Mouse (Mus musculus) lung, adult 2 months (tissue): ENCODE measurements at regions not wholly inside any gene's neighbourhood (a gene's known extent, or its start where the extent isn't known, plus 50 kb on each side); places are given as distances from the start of the nearest gene placed in this dataset.
"Not testable (repeated sequence)": the region's sequence is repeated elsewhere in the genome, so short reads cannot be mapped to it uniquely, and the experiment has no call there.

ENCODE experiments used
- DNase-seq: peaks from one replicate; pipeline ENCODE4 v3.0.0; 2022
- H3K4me1 ChIP-seq: fragments of 200-500 bp; 2 replicates; pipeline ENCODE4 v1.6.1; 2011; ENCODE audit warnings: low read length; ENCODE audit not compliant: control insufficient read depth, insufficient read depth
- H3K4me3 ChIP-seq: fragments of 200-500 bp; replicated peaks from 2 replicates; pipeline ENCODE3; 2011; ENCODE audit warnings: low read depth, mild to moderate bottlenecking, control low read depth, low read length; ENCODE audit errors: extremely low read depth
- CTCF ChIP-seq: fragments of 200-500 bp; IDR thresholded peaks from 2 replicates; pipeline ENCODE4 v1.5.1; 2011; ENCODE audit warnings: mild to moderate bottlenecking, low read length, control low read depth; ENCODE audit not compliant: insufficient read depth
- POLR2A ChIP-seq: fragments of 200-500 bp; IDR thresholded peaks from 2 replicates; pipeline ENCODE4 v1.6.1; 2011; ENCODE audit warnings: low read depth, mild to moderate bottlenecking, control low read depth, low read length, borderline replicate concordance; ENCODE audit errors: extremely low read depth
- WGBS: fragments of 180-500 bp; shearing (Covaris S2); methylation state at CpG from one replicate; pipeline ENCODE4 v1.1.7; 2018; 5-methylcytosine and 5-hydroxymethylcytosine counted together

DNA sequence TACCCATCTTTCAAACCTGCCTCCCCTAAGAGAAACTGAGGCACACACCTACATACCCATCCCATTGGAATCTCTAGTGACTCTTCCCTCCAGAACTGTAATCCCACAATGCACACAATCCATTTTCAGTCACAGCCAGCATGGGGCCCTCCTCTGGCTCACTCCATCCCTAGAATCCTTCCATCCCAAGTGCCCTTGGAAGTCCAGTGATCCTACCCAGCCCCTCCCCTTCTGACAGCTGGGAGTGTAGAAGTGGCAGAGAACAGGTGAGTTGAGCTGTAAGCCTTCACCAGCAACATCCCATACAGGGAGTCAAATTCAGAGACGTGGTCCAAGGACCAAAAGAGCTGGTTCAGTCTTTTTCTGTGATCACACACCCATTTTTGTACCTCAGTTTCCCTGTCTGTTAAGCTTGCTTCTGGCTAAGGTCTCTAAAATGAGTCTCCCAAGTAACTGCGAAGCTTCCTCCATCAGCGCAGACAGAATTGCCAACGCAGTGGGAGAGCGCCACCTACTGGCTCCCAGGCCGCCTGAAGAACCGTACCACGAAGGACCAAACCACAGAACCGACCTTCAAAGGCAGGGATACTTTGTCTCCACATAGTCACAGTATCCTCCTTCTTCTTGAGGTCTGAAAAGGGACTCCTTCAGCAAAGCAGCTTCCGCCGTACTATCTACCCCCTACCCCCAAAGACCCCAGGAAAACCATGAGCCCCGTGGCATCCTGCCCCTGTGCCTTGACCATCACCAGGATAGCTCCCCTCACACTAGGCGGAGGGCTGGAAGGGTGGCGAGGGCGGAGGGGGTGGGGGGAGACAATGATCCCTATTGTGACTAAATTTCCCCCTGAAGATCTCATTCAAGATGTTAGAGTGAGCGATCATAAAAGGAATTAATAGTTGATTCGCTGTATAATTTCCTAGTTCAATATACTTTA, 67.0 kb upstream of the Top1 start:
- TF ChIP-seq CTCF (peak; percentile 98), POLR2A (no peak)
- H3K4me1 ChIP-seq, result no peaks in the 10 kb centered on the region
- no peak overlapping the region for H3K4me3 ChIP-seq
- DNase-seq, result peak; percentile 75
- 11% methylated on average over 17 of the region's 17 CpGs for WGBS

GRCm38 (mm10) chr2:160580250-160580649, 65.4 kb upstream of the Top1 start:
- DNase-seq, result no peak
- Histone ChIP-seq H3K4me1 (no peaks in the 10 kb centered on the region), H3K4me3 (no peak overlapping the region)
- 38% methylated on average over 9 of the region's 9 CpGs for WGBS
- TF ChIP-seq CTCF, result no peak
- TF ChIP-seq POLR2A, result no peak

DNA sequence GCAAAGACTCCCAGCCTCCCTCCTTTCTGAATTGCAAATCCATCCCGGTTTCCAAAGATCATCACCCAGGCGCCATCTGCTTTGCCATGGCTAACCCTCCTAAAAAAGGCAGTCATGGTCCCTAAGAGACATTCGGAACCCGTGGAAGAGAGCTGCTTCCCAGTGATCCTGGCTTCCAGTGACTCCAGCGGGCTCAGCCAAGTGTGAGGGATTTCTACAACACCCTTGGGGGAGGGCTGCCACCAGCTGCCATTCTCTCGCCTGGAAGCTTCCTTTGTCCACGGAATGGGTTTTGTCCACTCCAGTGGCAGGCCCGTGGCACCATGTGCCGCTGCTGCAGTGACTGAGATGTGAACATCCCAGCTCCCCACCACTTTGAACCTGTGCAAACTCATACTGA, 64.7 kb upstream of the Top1 start:
- Histone ChIP-seq H3K4me1 (no peaks in the 10 kb centered on the region), H3K4me3 (no peak overlapping the region)
- no peak for DNase-seq
- TF ChIP-seq POLR2A (no peak), CTCF (no peak)
- 10% methylated on average over 9 of the region's 9 CpGs for WGBS

GRCm38 (mm10) chr2:160583034-160583433, 62.7 kb upstream of the Top1 start:
- H3K4me3 ChIP-seq, DNase-seq, H3K4me1 ChIP-seq: not testable (repeated sequence)
- WGBS, result 96% methylated on average over 19 of the region's 19 CpGs

GRCm38 (mm10) chr2:160583506-160583905, 62.2 kb upstream of the Top1 start:
- Histone ChIP-seq H3K4me1 (no peaks in the 10 kb centered on the region), H3K4me3 (no peak overlapping the region)
- 71% methylated on average over 6 of the region's 6 CpGs for WGBS
- TF ChIP-seq POLR2A (no peak), CTCF (no peak)
- no peak for DNase-seq

DNA sequence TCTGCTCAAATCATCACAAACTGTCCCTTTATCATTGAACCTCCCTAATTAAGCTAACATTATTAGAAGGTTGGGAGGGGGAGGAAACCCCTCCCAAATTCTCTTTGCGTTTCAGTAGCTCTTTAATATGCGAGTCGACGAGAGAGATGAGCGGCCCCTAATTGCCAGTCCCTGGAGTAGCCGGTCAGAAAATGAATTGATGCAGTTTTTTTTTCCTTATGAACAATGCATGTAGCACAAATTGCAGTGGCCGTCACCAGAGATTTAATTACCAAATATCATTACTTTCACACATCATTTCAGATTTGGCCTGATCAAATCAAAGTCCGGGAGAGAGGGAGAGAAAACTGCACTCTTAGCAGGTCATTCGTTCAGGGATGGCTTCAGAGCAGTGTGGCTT, 61.1 kb upstream of the Top1 start:
- TF ChIP-seq POLR2A (no peak), CTCF (no peak)
- WGBS, result 50% methylated on average over 9 of the region's 9 CpGs
- Histone ChIP-seq H3K4me1 (no peaks in the 10 kb centered on the region), H3K4me3 (no peak overlapping the region)
- DNase-seq, result no peak

- H3K4me3 ChIP-seq, result no peak overlapping the region
- TF ChIP-seq CTCF, result no peak
- no peak for TF ChIP-seq POLR2A
- WGBS, result 68% methylated on average over 9 of the region's 9 CpGs
Observed at GRCm38 (mm10) chr2:160587015-160587835, 58.5 kb upstream of the Top1 start.

GRCm38 (mm10) chr2:160588401-160588800, 57.3 kb upstream of the Top1 start:
- WGBS, result 87% methylated on average over 9 of the region's 9 CpGs
- H3K4me1 ChIP-seq, result no peaks in the 10 kb centered on the region
- no peak overlapping the region for H3K4me3 ChIP-seq
- DNase-seq, result no peak
- TF ChIP-seq POLR2A, result no peak
- no peak for TF ChIP-seq CTCF

More at GRCm38 (mm10) chr2:160587015-160587835, 58.5 kb upstream of the Top1 start:
- DNase-seq, result no peak
- H3K4me1 ChIP-seq, result no peaks in the 10 kb centered on the region

DNA sequence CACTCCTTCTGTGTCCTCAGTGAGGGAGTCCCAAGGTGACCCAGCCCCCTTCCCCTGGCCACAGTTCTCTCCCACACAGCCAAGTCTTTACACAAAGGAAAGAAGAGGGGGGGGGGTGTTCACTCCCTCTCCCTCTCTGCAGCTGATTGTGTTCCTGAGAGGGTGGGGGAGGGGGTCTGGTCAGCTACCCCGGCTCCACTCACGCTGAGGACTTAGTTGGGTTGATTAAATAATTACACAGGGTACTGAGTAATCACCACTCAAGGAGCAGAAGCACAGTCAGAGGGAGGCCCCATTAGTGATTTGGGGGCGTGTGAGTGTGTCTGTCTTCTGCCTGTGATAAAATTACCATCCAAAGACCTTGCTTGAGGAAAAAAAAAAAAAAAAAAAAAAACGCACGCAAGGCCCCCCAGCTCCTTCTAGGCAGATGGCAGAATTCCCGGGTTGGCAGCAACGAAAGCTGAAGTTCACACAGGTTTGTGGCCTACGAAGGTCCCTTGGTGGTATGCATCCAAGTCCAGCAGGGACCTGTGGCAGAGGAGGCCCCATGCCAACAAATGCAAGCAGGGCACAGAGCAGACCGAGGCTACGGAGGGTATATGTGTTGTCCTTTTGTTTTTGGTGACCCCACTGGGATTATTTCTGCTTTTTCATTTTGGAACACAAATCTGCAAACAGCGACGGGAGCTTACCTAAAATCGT, 55.3 kb upstream of the Top1 start:
- 43% methylated on average over 13 of the region's 13 CpGs for WGBS
- no peak for DNase-seq
- Histone ChIP-seq H3K4me1 (no peaks in the 10 kb centered on the region), H3K4me3 (no peak overlapping the region)
- TF ChIP-seq POLR2A (no peak), CTCF (no peak)
